Mouse (Mus musculus) CH12.LX (cell line): ENCODE measurements around the gene Ccl11. TPM values are rescaled to one million over a fixed set of nuclear protein-coding genes. Genes with fewer than 3 reads are reported as not detected.

Source experiments
- DNase-seq: peaks from one replicate; pipeline ENCODE4 v3.0.0-alpha.2; 2013; ENCODE audit errors: extremely low read depth
- H3K27ac ChIP-seq: 2 replicates; pipeline ENCODE4 v1.5.1; 2012; ENCODE audit warnings: low read depth, mild to moderate bottlenecking, control low read depth, moderate library complexity; ENCODE audit not compliant: insufficient read depth
- H3K27me3 ChIP-seq: replicated peaks from 2 replicates; pipeline ENCODE3; 2012; ENCODE audit warnings: inconsistent platforms
- H3K36me3 ChIP-seq, 2 experiments: replicated peaks in 1 of 2; 2 replicates each; pipeline versions ENCODE3 to v1.6.1; 2012; ENCODE audit warnings: inconsistent platforms in 1 of 2, low read length in 1 of 2, mild to moderate bottlenecking in 1 of 2, mixed read lengths in 1 of 2, moderate library complexity in 1 of 2; ENCODE audit not compliant: control insufficient read depth in 1 of 2, insufficient read depth in 1 of 2
- H3K4me1 ChIP-seq, 2 experiments: 2 replicates each; pipeline ENCODE4 v1.6.1; 2012; ENCODE audit warnings: inconsistent platforms in 1 of 2, moderate library complexity in 1 of 2; ENCODE audit not compliant: insufficient read depth in 2 of 2, control insufficient read depth in 1 of 2
- H3K4me2 ChIP-seq: 2 replicates; pipeline ENCODE4 v1.6.1; 2012; ENCODE audit warnings: low read depth, mild to moderate bottlenecking, control low read depth; ENCODE audit not compliant: poor library complexity, insufficient read depth, severe bottlenecking
- H3K4me3 ChIP-seq, 3 experiments: fragments of 150-350 bp in 1 of 3; sonication (generic) in 1 of 3; replicated peaks in 1 of 3; 2 replicates each; pipeline versions ENCODE3 to v1.5.1; 2011 to 2012; ENCODE audit warnings: low read depth in 2 of 3, low read length in 2 of 3, mild to moderate bottlenecking in 2 of 3, moderate library complexity in 2 of 3, control low read depth in 1 of 3, improper control_type of control experiment in 1 of 3, inconsistent platforms in 1 of 3, mixed read lengths in 1 of 3; ENCODE audit not compliant: poor library complexity in 1 of 3
- H3K79me2 ChIP-seq: replicated peaks from 2 replicates; pipeline ENCODE4 v1.6.1; 2012; ENCODE audit warnings: mild to moderate bottlenecking, moderate library complexity; ENCODE audit not compliant: control insufficient read depth, poor library complexity, insufficient read depth, severe bottlenecking; ENCODE audit errors: extremely low read depth
- H3K9ac ChIP-seq: 2 replicates; pipeline ENCODE4 v1.6.1; 2012; ENCODE audit warnings: low read depth, mild to moderate bottlenecking, control low read depth, moderate library complexity; ENCODE audit not compliant: insufficient read depth
- H3K9me3 ChIP-seq: replicated peaks from 2 replicates; pipeline ENCODE3; 2012; ENCODE audit warnings: low read length, inconsistent platforms, mixed read lengths
- CHD1 ChIP-seq: IDR thresholded peaks from 2 replicates; pipeline ENCODE4 v1.6.1; 2012; ENCODE audit warnings: low read depth, low read length, improper control_type of control experiment, inconsistent platforms
- E2F4 ChIP-seq: IDR thresholded peaks from 2 replicates; pipeline ENCODE4 v1.6.1; 2011; ENCODE audit warnings: low read depth, low read length, improper control_type of control experiment; ENCODE audit not compliant: insufficient replicate concordance
- ELF1 ChIP-seq: IDR thresholded peaks from 2 replicates; pipeline ENCODE4 v1.6.1; 2014; ENCODE audit warnings: low read depth, mild to moderate bottlenecking, inconsistent platforms, low read length, improper control_type of control experiment
- ETS1 ChIP-seq: conservative IDR thresholded peaks from 2 replicates; pipeline ENCODE4 v1.6.1; 2012; ENCODE audit warnings: low read depth, mild to moderate bottlenecking, inconsistent platforms, low read length, improper control_type of control experiment, moderate library complexity
- IRF4 ChIP-seq: IDR thresholded peaks from 2 replicates; pipeline ENCODE4 v1.6.1; 2014; ENCODE audit warnings: low read depth, mild to moderate bottlenecking, inconsistent platforms, low read length, improper control_type of control experiment
- MAX ChIP-seq: IDR thresholded peaks from 2 replicates; pipeline ENCODE4 v1.6.1; 2011; ENCODE audit warnings: low read length, improper control_type of control experiment
- MAZ ChIP-seq: IDR thresholded peaks from 2 replicates; pipeline ENCODE4 v1.6.1; 2012; ENCODE audit warnings: low read depth, mild to moderate bottlenecking, inconsistent platforms, low read length, improper control_type of control experiment, moderate library complexity
- RAD21 ChIP-seq: IDR thresholded peaks from 2 replicates; pipeline ENCODE4 v1.6.1; 2011; ENCODE audit warnings: low read depth, mild to moderate bottlenecking, low read length, improper control_type of control experiment, moderate library complexity
- UBTF ChIP-seq: IDR thresholded peaks from 2 replicates; pipeline ENCODE4 v1.6.1; 2012; ENCODE audit warnings: low read depth, mild to moderate bottlenecking, inconsistent platforms, low read length, improper control_type of control experiment, moderate library complexity
- ZC3H11A ChIP-seq: IDR thresholded peaks from 2 replicates; pipeline ENCODE4 v1.6.1; 2012; ENCODE audit warnings: low read depth, mild to moderate bottlenecking, inconsistent platforms, low read length, improper control_type of control experiment
- ZNF384 ChIP-seq: IDR thresholded peaks from 2 replicates; pipeline ENCODE4 v1.6.1; 2012; ENCODE audit warnings: low read depth, low read length, improper control_type of control experiment, inconsistent platforms
- dilution Hi-C: fragments of 300-500 bp; cut with MboI; formaldehyde crosslinking; loops from 2 replicates; pipeline ENCODE4 v1.14.3; 2020; ENCODE audit warnings: low sequenced_read_pairs; ENCODE audit not compliant: extremely low pct_unique_long_range_greater_than_20kb, extremely low pct_ligation_motif_present
- in situ Hi-C: fragments of 300-500 bp; cut with MboI; formaldehyde crosslinking; loops from 3 replicates; pipeline ENCODE4 v1.14.3; 2019; ENCODE audit warnings: low sequenced_read_pairs, low pct_ligation_motif_present, low pct_unique_long_range_greater_than_20kb, mixed read lengths
- polyA plus RNA-seq: library from polyadenylated mRNA; unstranded; fragments of >175 nt; gene quantifications from 2 replicates; pipeline ENCODE4 v1.2.1, GENCODE M21; 2012; ENCODE audit warnings: low read depth; ENCODE audit not compliant: insufficient read length
- total RNA-seq, 2 experiments: library from RNA; depleted of rRNA; stranded (reverse); fragments of 300-350 nt in 1 of 2; fragments of >200 nt in 1 of 2; gene quantifications; 2 replicates each; pipeline ENCODE4 v1.2.3; 2012 to 2014

The Ccl11 gene
- total and polyA plus RNA-seq, 3 experiments, result not detected

GRCm38 (mm10) chr11:82039132-82039660 is 18.4 kb upstream of the Ccl11 start:
- Histone ChIP-seq H3K36me3 (no peaks in the 10 kb centered on the region), H3K4me3 (no peak overlapping the region), H3K4me1 (peaks cover 0 to 7% of the 10 kb centered on the region in 2 experiments; a peak in 1 of 4 replicates), H3K79me2 (no peaks in the 10 kb centered on the region), H3K9me3 (peaks cover 3% of the 10 kb centered on the region), H3K27ac (no peak overlapping the region), H3K9ac (no peak overlapping the region), H3K27me3 (peaks cover 29% of the 10 kb centered on the region), H3K4me2 (no peak overlapping the region)
- dilution Hi-C loops (no loop called here), in situ Hi-C loops (no loop called here)
- TF ChIP-seq ELF1, result no peak
- no peak for DNase-seq

- Histone ChIP-seq H3K79me2 (no peaks in the 10 kb centered on the region), H3K4me2 (no peak overlapping the region), H3K4me3 (no peak overlapping the region), H3K4me1 (peaks cover 0 to 7% of the 10 kb centered on the region in 2 experiments; a peak in 1 of 4 replicates), H3K9ac (no peak overlapping the region), H3K9me3 (peaks cover 3% of the 10 kb centered on the region), H3K27me3 (peaks cover 38% of the 10 kb centered on the region), H3K27ac (no peak overlapping the region), H3K36me3 (no peaks in the 10 kb centered on the region)
- DNase-seq, result no peak
- dilution Hi-C loops, result no loop called here
- in situ Hi-C loops, result no loop called here
- TF ChIP-seq MAZ (no peak), RAD21 (no peak), CHD1 (no peak), IRF4 (peak; percentile 28; the same call in 1 of the 2 replicates), MAX (no peak)
Observed at GRCm38 (mm10) chr11:82041671-82042080, 15.9 kb upstream of the Ccl11 start.

- in situ Hi-C loops (no loop called here), dilution Hi-C loops (no loop called here)
- peaks cover 40% of the 10 kb centered on the region for H3K27me3 ChIP-seq
- H3K79me2 ChIP-seq, result no peaks in the 10 kb centered on the region
- no peak within 1 kb of the TSS for H3K27ac ChIP-seq
- H3K4me3 ChIP-seq, result no peak within 1 kb of the TSS
- no peak for DNase-seq
- TF ChIP-seq E2F4, result no peak
- TF ChIP-seq ZNF384, result peak; percentile 26; the same call in 1 of the 2 replicates
- TF ChIP-seq ETS1, result no peak
- TF ChIP-seq UBTF, result no peak
- no peak for TF ChIP-seq ZC3H11A
- peaks cover 3% of the 10 kb centered on the region for H3K9me3 ChIP-seq
- H3K36me3 ChIP-seq, result no peaks in the 10 kb centered on the region
- H3K4me2 ChIP-seq, result no peak within 1 kb of the TSS
- H3K4me1 ChIP-seq, result peaks cover 6 to 7% of the 10 kb centered on the region in 2 experiments; a peak in 3 of 4 replicates
- no peak within 1 kb of the TSS for H3K9ac ChIP-seq
Observed at GRCm38 (mm10) chr11:82045471-82045870, 12.2 kb upstream of the Ccl11 start, which contains the start of gene Ccl7. TSS of gene Ccl7 (plus strand) at chr11:82045712.
